Mouse (Mus musculus): ENCODE measurements around the gene Krt77. TPM values are rescaled to one million over a fixed set of nuclear protein-coding genes. Genes with fewer than 3 reads are reported as not detected.

Krt77 gene
- polyA plus RNA-seq, 1 experiment from 2014 or later = not detected

- H3K4me3 ChIP-seq (ENCODE audit: low read depth, low read length) = no peak overlapping the region
- TF ChIP-seq EP300 (IDR thresholded peaks at IDR 0.05) = no peak
- TF ChIP-seq CTCF (IDR thresholded peaks at IDR 0.05) = no peak
- H3K9ac ChIP-seq (replicated peaks; ENCODE audit: low read depth) = no peak overlapping the region
- no peak overlapping the region for H3K27ac ChIP-seq (ENCODE audit: low read length)
- no peaks in the 10 kb centered on the region for H3K36me3 ChIP-seq (ENCODE audit: insufficient read depth, low read length)
- ATAC-seq (no peak), DNase-seq (ENCODE audit: low spot score) (no peak)
- no peaks in the 10 kb centered on the region for H3K27me3 ChIP-seq (replicated peaks; ENCODE audit: insufficient read depth, low read length)
- H3K9me3 ChIP-seq (ENCODE audit: low read length) = no peaks in the 10 kb centered on the region
- H3K4me1 ChIP-seq (ENCODE audit: insufficient read depth, low read depth, low read length) = no peaks in the 10 kb centered on the region
- no peak overlapping the region for H3K4me2 ChIP-seq (replicated peaks; ENCODE audit: low read depth, low read length)
- WGBS = 19% methylated on average over 3 of the region's 3 CpGs
Measured at GRCm38 (mm10) chr15:101821786-101822185, 47.7 kb downstream of the Krt77 start.

- H3K9me3 ChIP-seq (ENCODE audit: low read length) = no peaks in the 10 kb centered on the region
- no peak within 1 kb of the TSS for H3K4me2 ChIP-seq (replicated peaks; ENCODE audit: low read depth, low read length)
- no peak for ATAC-seq
- no peak for DNase-seq (ENCODE audit: low spot score)
- TF ChIP-seq CTCF (IDR thresholded peaks at IDR 0.05) (no peak), EP300 (IDR thresholded peaks at IDR 0.05) (no peak)
- no peaks in the 10 kb centered on the region for H3K36me3 ChIP-seq (ENCODE audit: insufficient read depth, low read length)
- H3K27ac ChIP-seq (ENCODE audit: low read length) = no peak within 1 kb of the TSS
- no peak within 1 kb of the TSS for H3K4me3 ChIP-seq (ENCODE audit: low read depth, low read length)
- WGBS = 72% methylated on average over 16 of the region's 16 CpGs
- H3K27me3 ChIP-seq (replicated peaks; ENCODE audit: insufficient read depth, low read length) = no peaks in the 10 kb centered on the region
- H3K4me1 ChIP-seq (ENCODE audit: insufficient read depth, low read depth, low read length) = no peaks in the 10 kb centered on the region
- H3K9ac ChIP-seq (replicated peaks; ENCODE audit: low read depth) = no peak within 1 kb of the TSS
Measured at GRCm38 (mm10) chr15:101817875-101818274, 51.6 kb downstream of the Krt77 start, which contains the start of gene Krt2. TSS of gene Krt2 (minus strand) at chr15:101818169.

Small RNAs within 50 kb of the gene (microRNA-seq; reads per million reads assigned to microRNA genes)
- not detected for gene Gm44356

Other genes starting within 250 kb of the Krt77 start
- not detected in 2 replicates for gene Gm5414, start 241.5 kb downstream of the Krt77 start, polyA plus RNA-seq (2015; fragmentation: Nextera tagmentation; extraction: Ambion mirVana)
- not detected in 2 replicates for gene Gm5478, start 222.3 kb downstream of the Krt77 start, polyA plus RNA-seq (2015; fragmentation: Nextera tagmentation; extraction: Ambion mirVana)
- not detected in 2 replicates for gene Krt6b, start 189.4 kb downstream of the Krt77 start, polyA plus RNA-seq (2015; fragmentation: Nextera tagmentation; extraction: Ambion mirVana)
- 0.06 and 0.18 TPM in 2 replicates for gene Krt6a, start 175.4 kb downstream of the Krt77 start, polyA plus RNA-seq (2015; fragmentation: Nextera tagmentation; extraction: Ambion mirVana)
- gene Krt5, start 156.8 kb downstream of the Krt77 start, polyA plus RNA-seq (2015; fragmentation: Nextera tagmentation; extraction: Ambion mirVana) = 0.12 TPM in 1 of 2 replicates, not detected in the other
- not detected in 2 replicates for gene Krt71, start 126.6 kb downstream of the Krt77 start, polyA plus RNA-seq (2015; fragmentation: Nextera tagmentation; extraction: Ambion mirVana)
- gene Krt72, start 83.2 kb downstream of the Krt77 start, polyA plus RNA-seq (2015; fragmentation: Nextera tagmentation; extraction: Ambion mirVana) = not detected in 2 replicates
- gene Krt73, start 67.4 kb downstream of the Krt77 start, polyA plus RNA-seq (2015; fragmentation: Nextera tagmentation; extraction: Ambion mirVana) = not detected in 2 replicates
- gene Krt2, start 51.5 kb downstream of the Krt77 start, polyA plus RNA-seq (2015; fragmentation: Nextera tagmentation; extraction: Ambion mirVana) = not detected in 2 replicates
- gene Krt1, start 18.9 kb downstream of the Krt77 start, polyA plus RNA-seq (2015; fragmentation: Nextera tagmentation; extraction: Ambion mirVana) = 0.42 and 0.82 TPM in 2 replicates
- gene Krt76, start 23.2 kb upstream of the Krt77 start, polyA plus RNA-seq (2015; fragmentation: Nextera tagmentation; extraction: Ambion mirVana) = not detected in 2 replicates
- gene Krt4, start 55.0 kb upstream of the Krt77 start, polyA plus RNA-seq (2015; fragmentation: Nextera tagmentation; extraction: Ambion mirVana) = 2.5 and 2.9 TPM in 2 replicates
- 1.0 and 1.4 TPM in 2 replicates for gene Krt79, start 70.6 kb upstream of the Krt77 start, polyA plus RNA-seq (2015; fragmentation: Nextera tagmentation; extraction: Ambion mirVana)
- gene Krt78, start 84.6 kb upstream of the Krt77 start, polyA plus RNA-seq (2015; fragmentation: Nextera tagmentation; extraction: Ambion mirVana) = 0.08 and 0.20 TPM in 2 replicates
- gene Krt8, start 134.8 kb upstream of the Krt77 start, polyA plus RNA-seq (2015; fragmentation: Nextera tagmentation; extraction: Ambion mirVana) = 353 and 389 TPM in 2 replicates
- 235 and 248 TPM in 2 replicates for gene Krt18, start 158.5 kb upstream of the Krt77 start, polyA plus RNA-seq (2015; fragmentation: Nextera tagmentation; extraction: Ambion mirVana)
- gene Eif4b, start 204.1 kb upstream of the Krt77 start, polyA plus RNA-seq (2015; fragmentation: Nextera tagmentation; extraction: Ambion mirVana) = 54.0 and 61.8 TPM in 2 replicates
- gene Tns2, start 230.7 kb upstream of the Krt77 start, polyA plus RNA-seq (2015; fragmentation: Nextera tagmentation; extraction: Ambion mirVana) = 48.7 and 51.6 TPM in 2 replicates

Measured in lung, postnatal 0 days (tissue).